Mouse (Mus musculus) large intestine, adult 2 months (tissue): Measurements from ENCODE around the gene Rhod. TPM values are rescaled to one million over a fixed set of nuclear protein-coding genes. Genes with fewer than 3 reads are reported as not detected.

Experiments used
- DNase-seq: peaks from one replicate; pipeline ENCODE4 v3.0.0-alpha.2; 2012; ENCODE audit warnings: low read depth, low spot score
- WGBS: fragments of 180-500 bp; shearing (Covaris S2); methylation state at CpG from one replicate; pipeline ENCODE4 v1.1.7; 2018; 5-methylcytosine and 5-hydroxymethylcytosine counted together
- polyA plus RNA-seq: library from polyadenylated mRNA; depleted of rRNA; stranded (reverse); fragments of >200 nt; gene quantifications from 2 replicates; pipeline ENCODE4 v1.2.3, GENCODE M21; 2012

Rhod gene
- polyA plus RNA-seq, 1 experiment, result 46.4 TPM

DNA sequence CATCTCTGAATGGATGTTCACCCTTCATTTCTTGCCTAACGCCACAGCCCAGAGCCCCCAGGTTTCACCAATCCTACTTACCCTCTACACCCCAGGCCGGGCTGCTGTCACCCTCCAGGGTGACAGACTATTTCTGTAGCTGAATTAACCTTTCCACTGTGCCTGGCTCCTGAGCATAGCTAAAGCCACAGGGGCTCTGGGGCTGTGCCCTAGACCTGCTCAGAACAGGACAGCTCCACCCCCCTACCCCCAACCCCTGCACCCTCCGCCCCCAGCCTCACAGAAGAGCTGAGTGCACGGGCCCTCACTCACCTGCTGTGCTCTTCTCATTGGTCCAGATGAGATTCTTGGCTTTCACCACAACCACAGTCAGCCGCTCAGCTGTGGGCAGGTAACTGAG lies 12.7 kb upstream of the Rhod start:
- WGBS, result 70% methylated on average over 5 of the region's 5 CpGs
- no peak for DNase-seq

DNA sequence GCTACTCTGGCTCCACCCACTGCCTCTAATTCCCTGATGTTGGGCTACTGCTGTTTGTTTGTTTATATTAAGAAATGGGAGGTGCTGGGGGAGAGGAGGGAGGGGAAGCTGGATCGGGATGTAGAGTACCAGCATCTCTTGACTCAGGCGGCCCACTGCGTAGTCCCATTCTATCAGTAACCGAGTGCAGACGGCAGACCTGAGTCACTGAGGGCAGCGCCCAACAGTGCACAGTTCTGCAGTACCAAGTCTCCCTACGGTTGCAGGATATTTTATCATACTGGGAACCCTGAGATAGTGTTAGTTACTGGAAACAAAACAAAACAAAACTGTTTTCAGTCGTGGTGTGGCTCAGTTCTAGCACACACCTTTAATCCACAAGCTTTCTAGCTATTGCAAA lies 11.9 kb upstream of the Rhod start:
- DNase-seq, result no peak
- WGBS, result 63% methylated on average over 8 of the region's 8 CpGs

DNA sequence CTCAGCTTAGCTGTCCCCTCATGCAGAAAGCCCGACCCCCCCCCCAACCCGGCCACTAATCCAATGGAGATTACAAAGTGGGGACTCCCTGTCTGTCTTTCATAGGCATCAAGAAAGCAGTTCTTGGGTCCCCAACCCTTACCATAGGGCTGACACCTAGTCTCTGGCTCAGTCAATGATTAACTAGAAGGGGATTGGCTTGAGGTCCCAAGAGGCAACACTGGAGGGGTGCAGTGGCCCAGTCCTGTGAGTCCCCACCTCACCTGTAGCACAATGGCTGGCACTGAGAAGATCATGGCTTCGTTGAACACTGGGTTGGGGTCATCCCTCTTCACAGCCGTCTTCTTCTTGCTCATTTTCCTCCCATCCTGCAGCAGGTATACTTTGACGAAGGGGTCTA lies 11.4 kb upstream of the Rhod start:
- no peak for DNase-seq

DNA sequence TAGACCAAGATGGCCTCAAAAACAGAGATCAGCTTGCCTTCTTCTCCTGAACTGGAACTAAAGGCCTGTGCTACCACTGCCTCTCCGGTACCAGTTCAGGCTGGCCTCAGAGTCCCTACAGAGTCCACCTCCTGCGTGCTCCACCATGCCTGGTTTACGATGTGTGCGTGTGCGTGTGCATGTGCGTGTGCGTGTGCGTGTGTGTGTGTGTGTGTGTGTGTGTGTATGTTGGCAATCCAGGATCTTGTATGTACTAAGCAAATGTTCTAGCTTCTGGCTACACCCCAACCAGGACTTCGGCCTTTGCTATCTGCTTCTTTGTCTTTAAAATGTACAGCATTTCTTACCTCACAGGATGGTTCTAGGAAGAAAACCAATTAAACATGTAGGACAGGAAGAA lies 10.0 kb upstream of the Rhod start:
- 92% methylated on average over 9 of the region's 9 CpGs for whole genome bisulfite sequencing
- DNase-seq, result no peak

More for the DNA sequence above, 11.4 kb upstream of the Rhod start:
- 67% methylated on average over 5 of the region's 5 CpGs for WGBS

DNA sequence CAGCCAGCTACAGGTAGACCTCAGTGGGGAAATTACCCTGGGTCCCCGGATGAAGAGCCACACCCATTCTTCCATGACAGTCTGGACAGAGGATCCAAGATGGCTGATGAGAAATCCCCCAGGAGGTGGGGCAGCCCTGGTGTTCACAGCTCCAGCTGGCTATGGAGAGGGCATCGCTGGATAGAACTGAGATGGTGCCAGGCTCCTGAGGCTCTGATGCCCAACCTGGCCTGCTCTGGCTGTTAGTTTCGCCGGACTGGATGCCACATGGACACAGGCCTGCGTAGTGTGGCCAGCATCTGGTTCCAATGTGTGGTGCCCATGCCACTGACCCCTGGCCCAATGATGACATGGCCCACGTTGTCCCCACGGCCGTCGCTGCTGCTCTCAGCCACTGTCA lies 8.2 kb upstream of the Rhod start:
- 88% methylated on average over 9 of the region's 9 CpGs for WGBS
- DNase-seq, result no peak

DNA sequence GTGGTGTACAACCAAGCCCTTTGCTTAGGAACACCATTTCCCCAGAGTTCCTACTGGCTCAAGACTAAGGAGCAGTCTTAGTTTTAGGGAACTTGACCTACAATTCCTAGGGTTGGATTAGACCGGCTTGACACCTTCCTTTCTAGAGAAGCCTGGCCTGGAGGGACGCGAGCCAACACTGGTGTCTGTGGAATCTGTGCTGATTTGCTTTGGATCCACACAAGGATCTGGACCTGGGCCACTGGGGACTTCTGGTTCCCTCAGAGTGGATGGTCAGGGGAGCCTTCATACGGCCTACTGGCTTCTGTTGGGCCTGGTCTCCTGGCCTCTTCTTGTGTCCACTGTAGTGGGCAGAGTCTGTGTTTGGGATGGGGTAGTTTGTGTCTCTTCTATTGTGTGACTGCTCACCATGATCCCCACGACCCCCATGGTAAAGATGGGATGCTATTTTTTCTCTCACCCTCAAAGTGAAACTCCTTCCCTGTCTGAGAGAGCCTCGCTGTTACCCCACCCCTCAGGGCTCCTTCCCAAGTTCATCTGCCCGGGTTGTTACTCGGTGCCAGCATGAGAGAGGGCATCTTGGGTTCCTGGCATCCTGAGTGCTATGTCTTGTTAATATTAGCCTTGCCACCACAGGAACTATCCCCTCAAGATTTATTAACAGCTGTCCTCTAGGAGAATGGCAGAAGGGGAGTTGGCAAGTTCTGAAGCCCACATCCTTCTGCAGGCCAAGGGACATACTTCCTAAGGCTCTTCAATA lies 7.6 kb upstream of the Rhod start:
- 87% methylated on average over 8 of the region's 8 CpGs for WGBS
- DNase-seq, result no peak

DNA sequence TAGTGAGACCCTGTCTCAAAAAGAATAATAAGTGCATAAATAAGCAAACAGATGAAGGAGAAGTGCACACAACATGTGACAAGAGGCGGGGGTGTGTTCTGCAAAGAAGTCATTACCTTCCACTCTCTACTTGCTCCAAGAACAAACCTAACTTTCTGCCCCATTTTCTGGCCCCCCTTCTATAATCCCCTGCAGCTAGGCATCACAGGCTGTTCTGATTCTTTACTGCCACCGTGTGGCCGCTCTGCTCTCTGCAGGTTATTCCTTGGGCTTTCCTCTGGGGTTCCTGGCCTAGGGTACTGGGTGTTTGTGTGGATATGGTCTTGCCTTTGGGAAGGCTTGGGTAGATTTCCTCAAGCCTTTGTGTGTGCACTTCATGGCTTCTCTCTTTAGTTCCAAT lies 3.2 kb upstream of the Rhod start:
- DNase-seq, result no peak
- WGBS, result 11% methylated on average over 3 of the region's 3 CpGs

DNA sequence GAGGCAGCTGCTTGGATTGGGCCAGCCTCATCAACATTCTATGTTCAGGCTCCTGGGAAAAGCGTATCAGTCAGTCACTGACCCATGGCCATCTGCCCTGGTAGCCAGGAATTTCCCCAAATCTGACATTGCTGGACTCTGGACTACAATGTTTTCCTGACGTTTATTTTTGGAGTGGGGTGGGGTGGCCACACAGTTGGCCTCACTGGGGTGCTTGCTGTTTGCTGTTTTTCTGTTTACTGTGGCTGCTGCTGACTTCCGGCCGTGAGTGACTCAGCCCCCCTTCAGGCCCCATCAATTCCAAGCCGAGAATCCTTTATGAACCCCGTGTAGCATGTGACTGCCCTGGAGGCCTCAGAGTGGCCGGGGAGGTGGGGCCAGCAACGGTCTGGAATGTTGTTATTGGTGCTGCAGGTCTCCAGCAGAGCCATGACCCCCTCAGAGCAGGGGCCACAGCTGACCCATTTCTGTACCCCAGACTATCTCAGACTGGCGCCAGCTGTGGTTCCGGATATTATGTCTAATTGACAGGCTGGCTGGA lies 2.5 kb upstream of the Rhod start:
- 20% methylated on average over 10 of the region's 10 CpGs for WGBS
- no peak for DNase-seq

DNA sequence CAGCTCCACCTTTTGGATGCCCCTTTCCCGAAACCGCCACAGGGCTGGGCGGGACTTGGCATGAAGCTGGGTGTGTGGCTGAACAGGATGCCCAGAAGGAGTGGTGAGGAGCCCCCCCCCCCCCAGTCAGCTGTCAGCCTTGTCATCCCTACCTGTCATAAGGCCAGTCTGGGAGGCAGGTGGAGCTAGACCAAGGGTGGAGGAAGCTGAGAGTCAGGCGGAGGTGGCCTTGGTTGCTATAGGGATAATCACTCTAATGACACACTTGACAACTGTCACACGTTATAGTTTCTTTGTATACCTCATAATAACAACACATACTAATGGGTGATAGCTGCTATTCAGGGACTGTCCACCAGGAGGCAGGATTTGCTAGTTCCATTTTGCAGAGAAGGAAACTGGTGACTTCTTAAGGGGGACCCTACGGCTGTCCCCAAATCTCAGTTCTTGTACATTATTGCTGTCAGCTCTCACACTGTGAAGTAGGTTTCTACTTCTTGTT lies 1.9 kb upstream of the Rhod start:
- DNase-seq, result peak; percentile 69
- 19% methylated on average over 6 of the region's 6 CpGs for WGBS

DNA sequence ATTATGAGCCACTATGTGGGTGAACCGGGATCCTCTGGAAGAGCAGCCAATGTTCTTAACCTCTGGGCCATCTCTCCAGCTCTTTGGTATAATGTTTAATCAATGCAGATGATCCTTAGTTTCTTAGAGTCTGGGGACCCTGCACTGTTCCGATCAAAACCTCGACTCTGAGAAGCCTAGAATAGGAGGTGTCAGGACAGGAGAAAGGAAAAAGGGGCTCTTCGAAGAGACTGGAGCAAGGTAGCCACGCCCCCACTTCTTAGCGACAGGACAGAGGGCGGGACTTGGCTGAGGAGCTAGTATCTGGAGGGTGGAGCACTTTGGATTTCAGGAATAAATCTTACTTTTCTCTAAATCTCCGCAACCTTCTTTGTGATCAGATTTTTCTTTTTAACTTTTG lies 990 bp upstream of the Rhod start:
- WGBS, result 4% methylated on average over 8 of the region's 8 CpGs
- DNase-seq, result peak; percentile 59

DNA sequence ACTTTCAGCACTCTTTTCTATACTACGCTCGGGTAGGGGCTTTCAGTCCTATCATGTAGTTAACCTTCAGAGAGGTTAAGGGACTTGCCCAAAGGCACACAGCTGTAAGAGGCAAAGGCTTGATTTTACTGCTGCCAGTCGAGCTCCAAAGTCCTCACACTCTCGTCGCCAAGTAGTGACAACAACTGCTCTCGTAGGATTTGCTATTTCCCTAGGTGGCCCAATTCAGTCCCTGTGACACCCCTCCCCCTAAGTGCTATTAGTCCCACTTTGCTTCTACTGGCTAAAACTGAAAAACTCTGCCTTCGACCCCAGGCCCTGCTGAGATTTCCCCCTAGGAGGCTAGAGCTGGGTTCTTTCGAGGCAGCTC lies 456 bp downstream of the Rhod start:
- DNase-seq, result no peak
- WGBS, result 11% methylated on average over 8 of the region's 8 CpGs

DNA sequence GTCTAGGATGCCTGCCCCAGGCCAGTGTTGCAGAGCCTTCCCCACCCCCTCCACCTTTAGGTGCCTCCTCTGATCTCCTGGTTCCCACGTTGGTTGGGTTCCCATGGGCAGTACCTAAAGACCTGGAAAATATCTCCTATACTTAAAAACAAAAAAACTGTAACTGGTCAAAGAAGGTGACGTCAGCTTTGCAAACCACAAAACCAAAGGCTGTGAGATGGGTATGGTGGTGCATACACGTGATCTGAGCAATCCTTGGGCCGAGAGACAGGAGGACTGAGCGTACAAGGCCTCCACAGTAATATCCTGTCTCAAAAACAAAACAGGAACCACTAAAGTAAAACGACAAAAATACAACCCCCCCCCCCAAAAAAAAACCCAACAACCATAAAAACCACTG lies 1.3 kb downstream of the Rhod start:
- no peak for DNase-seq
- WGBS, result 67% methylated on average over 6 of the region's 6 CpGs

DNA sequence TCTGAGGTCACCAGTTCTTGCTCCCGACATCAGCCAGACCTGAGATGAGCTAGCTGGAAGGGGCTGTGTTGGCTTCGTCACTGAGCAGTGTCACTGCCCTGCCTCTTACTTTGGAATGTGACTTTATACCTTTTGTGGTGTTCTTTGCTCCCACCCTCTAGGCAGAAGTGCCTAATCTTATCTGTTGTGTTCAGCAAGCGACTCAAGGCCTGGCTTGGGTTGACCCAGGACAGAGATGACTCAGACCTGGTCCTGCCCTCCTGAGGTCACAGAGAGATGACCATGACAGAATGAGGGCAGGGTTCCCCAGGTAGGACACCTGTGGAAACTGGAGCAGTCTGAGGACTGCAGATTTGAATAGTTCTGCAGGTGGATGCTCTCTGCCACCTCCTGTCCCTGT lies 3.0 kb downstream of the Rhod start:
- WGBS, result 76% methylated on average over 3 of the region's 3 CpGs
- DNase-seq, result no peak

DNA sequence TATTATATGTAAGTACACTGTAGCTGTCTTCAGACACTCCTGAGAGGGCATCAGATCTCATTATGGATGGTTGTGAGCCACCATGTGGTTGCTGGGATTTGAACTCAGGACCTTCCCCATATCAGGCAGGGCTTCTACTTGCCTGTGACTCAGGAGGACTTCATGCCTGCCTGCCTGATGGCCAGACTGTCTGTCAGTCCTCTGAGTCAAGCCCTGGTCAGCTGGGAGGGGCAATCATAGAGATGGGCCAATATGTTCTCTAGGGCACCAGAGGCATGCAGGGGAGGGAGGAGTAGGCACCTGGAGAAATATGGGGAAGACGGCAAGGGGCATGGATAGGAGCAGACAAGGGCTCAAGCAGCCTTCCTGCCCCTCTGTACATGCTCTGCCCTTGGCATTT lies 4.2 kb downstream of the Rhod start:
- 90% methylated on average over 1 of the region's 1 CpGs for whole genome bisulfite sequencing
- no peak for DNase-seq

DNA sequence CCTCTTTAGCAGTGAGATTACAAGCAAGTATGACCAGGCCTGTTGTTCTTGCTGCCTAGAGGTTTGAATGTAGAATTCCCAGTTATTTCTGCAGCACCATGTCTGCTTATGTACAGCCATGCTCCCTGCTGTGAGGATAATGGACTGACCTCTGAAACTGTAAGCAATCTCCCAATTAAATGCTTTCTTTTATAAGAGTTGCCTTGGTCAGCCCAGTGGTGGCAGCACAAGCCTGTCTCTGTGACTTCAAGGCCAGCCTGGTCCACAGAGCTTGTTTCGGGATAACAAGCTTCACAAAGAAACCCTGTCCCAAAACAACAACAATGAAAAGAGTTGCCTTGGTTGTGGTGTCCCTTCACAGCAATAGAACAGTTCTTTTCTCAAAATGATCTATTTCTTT lies 5.5 kb downstream of the Rhod start:
- no peak for DNase-seq
- whole genome bisulfite sequencing, result 79% methylated on average over 1 of the region's 1 CpGs

DNA sequence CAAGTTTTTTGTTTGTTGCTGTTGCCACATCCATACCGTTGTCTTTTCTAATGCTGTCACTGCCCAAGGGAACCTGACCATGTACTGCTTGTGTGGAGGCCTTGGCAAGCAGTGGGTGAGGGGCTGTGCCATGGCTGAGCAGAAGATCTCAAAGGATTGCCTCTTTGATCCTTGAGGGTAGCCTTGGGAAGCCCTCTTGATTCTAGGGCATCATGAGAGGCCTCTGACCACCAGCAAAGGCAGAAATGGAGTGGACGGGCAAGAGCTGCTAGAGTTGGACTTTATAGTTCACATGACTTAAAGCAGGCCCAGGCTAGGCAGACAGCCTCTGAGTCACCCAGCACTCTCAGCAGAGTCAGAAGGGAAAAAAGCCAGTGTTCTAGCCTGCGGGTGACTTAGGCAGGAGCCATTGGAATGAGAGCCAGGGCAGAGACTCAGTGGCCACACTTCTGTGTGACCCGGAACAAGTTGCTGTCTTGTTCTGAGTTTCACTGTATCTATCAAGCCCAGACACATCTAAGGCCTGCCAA lies 9.1 kb downstream of the Rhod start:
- DNase-seq, result no peak
- WGBS, result 91% methylated on average over 4 of the region's 4 CpGs

DNA sequence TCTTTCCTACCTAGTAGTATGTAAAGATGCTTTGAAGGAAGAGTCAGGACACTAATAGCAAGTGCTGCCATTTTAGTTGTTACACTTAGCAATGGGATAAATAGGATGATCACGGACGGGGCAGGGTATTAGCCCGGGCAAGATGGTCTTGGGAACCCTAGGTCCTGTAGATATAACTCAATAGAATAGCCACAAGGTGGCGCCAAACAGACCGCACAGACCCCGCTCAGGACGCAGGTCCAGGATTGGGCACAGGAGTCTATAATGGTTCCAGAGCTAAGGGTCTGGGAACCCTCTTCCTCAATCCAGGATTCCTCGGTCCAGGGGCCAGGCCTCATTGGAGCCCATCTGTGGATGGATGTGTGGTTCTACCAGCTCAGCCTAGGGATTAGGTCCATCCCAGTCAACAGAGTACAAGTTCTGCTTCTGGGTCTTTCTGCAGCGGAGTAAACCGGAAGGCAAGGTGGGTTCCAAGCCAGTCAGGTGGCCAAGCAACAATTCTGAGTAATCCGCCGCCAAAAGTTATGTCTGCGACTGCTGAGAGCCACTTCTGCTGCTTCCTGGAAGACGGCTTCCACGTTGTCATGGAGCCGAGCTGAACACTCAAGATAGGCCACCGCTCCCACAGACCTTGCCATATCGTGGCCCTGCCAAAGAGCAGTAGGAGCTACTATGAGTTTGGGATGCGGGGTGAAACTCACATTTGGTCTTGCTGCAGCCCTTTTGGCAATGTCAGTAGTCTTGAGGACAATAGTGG lies 13.4 kb downstream of the Rhod start:
- no peak for DNase-seq
- 76% methylated on average over 19 of the region's 19 CpGs for WGBS

DNA sequence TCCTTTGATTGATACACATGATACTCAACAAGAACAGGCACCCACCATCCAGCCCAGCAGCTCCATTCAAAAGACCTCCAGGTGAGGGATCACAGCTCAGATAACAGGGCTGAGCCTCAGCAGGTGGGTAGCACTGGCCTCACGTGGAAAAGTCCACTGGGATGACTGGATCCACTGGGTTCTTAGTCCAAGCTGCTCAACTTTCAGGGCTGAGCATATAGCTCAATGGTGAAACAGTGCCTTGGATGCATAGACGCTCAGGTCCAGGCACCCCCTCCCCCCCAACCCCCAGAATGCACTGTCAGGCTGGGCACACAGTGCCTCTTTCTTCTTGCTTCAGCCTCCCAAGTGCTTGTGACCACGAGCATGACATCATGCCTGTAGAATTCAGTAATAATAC lies 16.2 kb downstream of the Rhod start:
- no peak for DNase-seq

DNA sequence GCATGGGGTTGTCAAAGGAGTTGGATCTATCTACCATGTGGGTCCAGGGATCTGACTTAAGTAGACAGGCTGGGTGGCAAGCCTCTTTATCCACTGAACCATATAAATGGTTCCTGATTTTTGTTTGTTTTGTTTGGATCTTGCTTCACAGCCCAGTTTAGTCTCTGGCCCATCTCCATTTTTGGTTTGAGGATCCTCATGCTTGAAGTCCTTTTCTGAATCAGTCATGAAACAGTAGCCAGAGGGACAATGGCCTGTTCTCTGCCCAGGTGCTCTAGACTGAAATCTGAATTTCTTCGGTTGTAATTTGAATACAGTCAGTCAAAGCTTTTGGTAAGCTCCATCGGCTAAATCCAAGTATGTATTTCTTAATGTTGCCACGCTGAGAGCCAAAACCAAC lies 16.7 kb downstream of the Rhod start:
- DNase-seq, result no peak
- 97% methylated on average over 3 of the region's 3 CpGs for WGBS

More for the DNA sequence above, 16.2 kb downstream of the Rhod start:
- WGBS, result 80% methylated on average over 3 of the region's 3 CpGs

DNA sequence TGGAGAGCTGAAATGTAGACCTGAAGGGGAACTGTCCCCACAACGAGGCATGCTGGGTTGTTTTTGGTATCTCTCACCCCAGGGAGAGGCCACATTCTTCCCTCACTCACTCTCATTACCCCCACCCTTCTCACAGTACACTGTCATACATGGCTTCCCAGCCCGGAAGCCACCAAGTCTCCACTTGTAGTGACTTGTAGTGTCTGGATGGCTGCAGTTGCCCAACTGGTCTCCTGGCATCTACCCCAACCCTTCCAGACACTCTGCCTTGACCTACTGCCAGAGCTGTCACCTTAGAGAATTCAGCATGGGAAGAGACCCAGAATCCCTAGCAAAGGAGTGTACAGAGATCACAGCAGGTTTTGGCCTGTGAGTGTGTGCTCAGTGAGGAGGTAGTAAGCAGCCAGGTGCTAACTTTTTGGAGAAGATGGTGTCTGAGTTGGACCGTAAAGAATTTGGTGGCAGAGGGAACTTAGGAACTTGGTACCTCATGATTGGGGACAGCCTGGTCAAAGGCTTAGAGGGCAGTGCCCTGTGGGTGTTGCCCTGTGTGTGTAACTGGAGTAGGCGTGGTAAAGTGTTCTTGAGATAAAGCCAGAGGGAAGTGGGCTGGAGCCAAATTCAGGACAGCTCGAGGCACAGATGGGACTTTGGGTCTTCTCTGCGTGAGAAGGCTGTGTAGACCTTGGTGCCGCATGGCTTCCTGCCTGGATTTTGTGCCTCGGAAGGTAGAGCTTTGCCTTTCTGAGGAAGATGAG lies 18.9 kb downstream of the Rhod start:
- DNase-seq, result no peak
- WGBS, result 46% methylated on average over 8 of the region's 8 CpGs
